Mouse (Mus musculus): ENCODE measurements at regions not wholly inside any gene's neighbourhood (a gene's known extent, or its start where the extent isn't known, plus 50 kb on each side); places are given as distances from the start of the nearest gene placed in this dataset.

- no peak overlapping the region for H3K4me2 ChIP-seq
- H3K9me3 ChIP-seq = no peaks in the 10 kb centered on the region
- no peak overlapping the region for H3K4me3 ChIP-seq (replicated peaks)
- no peaks in the 10 kb centered on the region for H3K4me1 ChIP-seq
- no peak overlapping the region for H3K27ac ChIP-seq
- H3K27me3 ChIP-seq (replicated peaks) = no peaks in the 10 kb centered on the region
- H3K9ac ChIP-seq = no peak overlapping the region
- no peaks in the 10 kb centered on the region for H3K36me3 ChIP-seq
- ATAC-seq (ENCODE audit: insufficient read depth, low FRiP score, low read depth) = no peak
- WGBS = 26% methylated on average over 3 of the region's 3 CpGs
Observed at GRCm38 (mm10) chr5:45110797-45111196, 311.3 kb upstream of the Ldb2 start.

- no peak for ATAC-seq (ENCODE audit: insufficient read depth, low FRiP score, low read depth)
- no peak overlapping the region for H3K4me3 ChIP-seq (replicated peaks)
- no peaks in the 10 kb centered on the region for H3K27me3 ChIP-seq (replicated peaks)
- no peaks in the 10 kb centered on the region for H3K36me3 ChIP-seq
- 69% methylated on average over 9 of the region's 9 CpGs for WGBS
- no peak overlapping the region for H3K9ac ChIP-seq
- no peak overlapping the region for H3K27ac ChIP-seq
- no peaks in the 10 kb centered on the region for H3K4me1 ChIP-seq
- H3K4me2 ChIP-seq = no peak overlapping the region
- H3K9me3 ChIP-seq = no peaks in the 10 kb centered on the region
Observed at GRCm38 (mm10) chr5:45105236-45105816, 305.8 kb upstream of the Ldb2 start.

- ATAC-seq (ENCODE audit: insufficient read depth, low FRiP score, low read depth) = no peak
- Histone ChIP-seq H3K4me2 (no peak overlapping the region), H3K27me3 (replicated peaks) (no peaks in the 10 kb centered on the region), H3K27ac (no peak overlapping the region), H3K9ac (no peak overlapping the region), H3K9me3 (no peaks in the 10 kb centered on the region), H3K4me3 (replicated peaks) (no peak overlapping the region), H3K4me1 (no peaks in the 10 kb centered on the region), H3K36me3 (no peaks in the 10 kb centered on the region)
- WGBS = 76% methylated on average over 6 of the region's 6 CpGs
Observed at GRCm38 (mm10) chr5:45103763-45104428, 304.4 kb upstream of the Ldb2 start.

GRCm38 (mm10) chr5:45102661-45103060 lies 303.2 kb upstream of the Ldb2 start:
- H3K9ac ChIP-seq = no peak overlapping the region
- H3K4me2 ChIP-seq = no peak overlapping the region
- no peak overlapping the region for H3K27ac ChIP-seq
- no peaks in the 10 kb centered on the region for H3K36me3 ChIP-seq
- no peaks in the 10 kb centered on the region for H3K9me3 ChIP-seq
- no peak overlapping the region for H3K4me3 ChIP-seq (replicated peaks)
- ATAC-seq (ENCODE audit: insufficient read depth, low FRiP score, low read depth) = no peak
- WGBS = 42% methylated on average over 3 of the region's 3 CpGs
- H3K4me1 ChIP-seq = no peaks in the 10 kb centered on the region
- H3K27me3 ChIP-seq (replicated peaks) = no peaks in the 10 kb centered on the region

GRCm38 (mm10) chr5:45101777-45102176 lies 302.3 kb upstream of the Ldb2 start:
- H3K4me1 ChIP-seq = no peaks in the 10 kb centered on the region
- no peaks in the 10 kb centered on the region for H3K9me3 ChIP-seq
- no peak overlapping the region for H3K27ac ChIP-seq
- WGBS = 60% methylated on average over 4 of the region's 4 CpGs
- H3K4me3 ChIP-seq (replicated peaks) = no peak overlapping the region
- H3K4me2 ChIP-seq = no peak overlapping the region
- H3K9ac ChIP-seq = no peak overlapping the region
- no peak for ATAC-seq (ENCODE audit: insufficient read depth, low FRiP score, low read depth)
- H3K36me3 ChIP-seq = no peaks in the 10 kb centered on the region
- no peaks in the 10 kb centered on the region for H3K27me3 ChIP-seq (replicated peaks)

- H3K4me3 ChIP-seq (replicated peaks) = no peak overlapping the region
- H3K27me3 ChIP-seq (replicated peaks) = no peaks in the 10 kb centered on the region
- H3K9ac ChIP-seq = no peak overlapping the region
- no peak for ATAC-seq (ENCODE audit: insufficient read depth, low FRiP score, low read depth)
- H3K4me1 ChIP-seq = no peaks in the 10 kb centered on the region
- H3K27ac ChIP-seq = no peak overlapping the region
- WGBS = 91% methylated on average over 2 of the region's 2 CpGs
- no peaks in the 10 kb centered on the region for H3K9me3 ChIP-seq
- no peak overlapping the region for H3K4me2 ChIP-seq
- H3K36me3 ChIP-seq = no peaks in the 10 kb centered on the region
Observed at GRCm38 (mm10) chr5:45099082-45099481, 299.6 kb upstream of the Ldb2 start.

- Histone ChIP-seq H3K9ac (no peak overlapping the region), H3K27ac (no peak overlapping the region), H3K4me1 (no peaks in the 10 kb centered on the region), H3K27me3 (replicated peaks) (no peaks in the 10 kb centered on the region), H3K36me3 (no peaks in the 10 kb centered on the region), H3K4me2 (no peak overlapping the region), H3K9me3 (no peaks in the 10 kb centered on the region), H3K4me3 (replicated peaks) (no peak overlapping the region)
- WGBS = 91% methylated on average over 1 of the region's 1 CpGs
- no peak for ATAC-seq (ENCODE audit: insufficient read depth, low FRiP score, low read depth)
Observed at GRCm38 (mm10) chr5:45097941-45098340, 298.5 kb upstream of the Ldb2 start.

- Histone ChIP-seq H3K4me3 (replicated peaks) (no peak overlapping the region), H3K4me1 (no peaks in the 10 kb centered on the region), H3K36me3 (no peaks in the 10 kb centered on the region), H3K4me2 (no peak overlapping the region), H3K27ac (no peak overlapping the region), H3K9me3 (no peaks in the 10 kb centered on the region), H3K27me3 (replicated peaks) (no peaks in the 10 kb centered on the region), H3K9ac (no peak overlapping the region)
- WGBS = 82% methylated on average over 1 of the region's 1 CpGs
- ATAC-seq (ENCODE audit: insufficient read depth, low FRiP score, low read depth) = no peak
Observed at GRCm38 (mm10) chr5:45084741-45085140, 285.3 kb upstream of the Ldb2 start.

- Histone ChIP-seq H3K36me3 (no peaks in the 10 kb centered on the region), H3K27me3 (replicated peaks) (no peaks in the 10 kb centered on the region), H3K27ac (no peak overlapping the region), H3K4me3 (replicated peaks) (no peak overlapping the region), H3K4me2 (no peak overlapping the region), H3K9me3 (no peaks in the 10 kb centered on the region), H3K9ac (no peak overlapping the region), H3K4me1 (no peaks in the 10 kb centered on the region)
- ATAC-seq (ENCODE audit: insufficient read depth, low FRiP score, low read depth) = no peak
Observed at GRCm38 (mm10) chr5:45082601-45083000, 283.1 kb upstream of the Ldb2 start.

GRCm38 (mm10) chr5:45076347-45076890 lies 276.9 kb upstream of the Ldb2 start:
- no peak for ATAC-seq (ENCODE audit: insufficient read depth, low FRiP score, low read depth)

GRCm38 (mm10) chr5:45075195-45075594 lies 275.7 kb upstream of the Ldb2 start:
- Histone ChIP-seq H3K9me3 (no peaks in the 10 kb centered on the region), H3K4me1 (no peaks in the 10 kb centered on the region), H3K27me3 (replicated peaks) (no peaks in the 10 kb centered on the region), H3K9ac (no peak overlapping the region), H3K36me3 (no peaks in the 10 kb centered on the region), H3K4me2 (no peak overlapping the region), H3K27ac (no peak overlapping the region), H3K4me3 (replicated peaks) (no peak overlapping the region)
- ATAC-seq (ENCODE audit: insufficient read depth, low FRiP score, low read depth) = no peak

More at GRCm38 (mm10) chr5:45076347-45076890, 276.9 kb upstream of the Ldb2 start:
- Histone ChIP-seq H3K36me3 (no peaks in the 10 kb centered on the region), H3K9me3 (no peaks in the 10 kb centered on the region), H3K4me2 (no peak overlapping the region), H3K27me3 (replicated peaks) (no peaks in the 10 kb centered on the region), H3K4me3 (replicated peaks) (no peak overlapping the region), H3K27ac (no peak overlapping the region), H3K9ac (no peak overlapping the region), H3K4me1 (no peaks in the 10 kb centered on the region)
- WGBS = 71% methylated on average over 4 of the region's 4 CpGs

- Histone ChIP-seq H3K27ac (no peak overlapping the region), H3K9me3 (no peaks in the 10 kb centered on the region), H3K36me3 (no peaks in the 10 kb centered on the region), H3K9ac (no peak overlapping the region), H3K4me3 (replicated peaks) (no peak overlapping the region), H3K27me3 (replicated peaks) (no peaks in the 10 kb centered on the region), H3K4me1 (no peaks in the 10 kb centered on the region), H3K4me2 (no peak overlapping the region)
- WGBS = 74% methylated on average over 1 of the region's 1 CpGs
- no peak for ATAC-seq (ENCODE audit: insufficient read depth, low FRiP score, low read depth)
Observed at GRCm38 (mm10) chr5:45072529-45072928, 273.0 kb upstream of the Ldb2 start.

Data from stomach, embryonic 15.5 days (tissue).